16 mouse cellular contexts compared by ENCODE assay signal in the genomic region with DNA sequence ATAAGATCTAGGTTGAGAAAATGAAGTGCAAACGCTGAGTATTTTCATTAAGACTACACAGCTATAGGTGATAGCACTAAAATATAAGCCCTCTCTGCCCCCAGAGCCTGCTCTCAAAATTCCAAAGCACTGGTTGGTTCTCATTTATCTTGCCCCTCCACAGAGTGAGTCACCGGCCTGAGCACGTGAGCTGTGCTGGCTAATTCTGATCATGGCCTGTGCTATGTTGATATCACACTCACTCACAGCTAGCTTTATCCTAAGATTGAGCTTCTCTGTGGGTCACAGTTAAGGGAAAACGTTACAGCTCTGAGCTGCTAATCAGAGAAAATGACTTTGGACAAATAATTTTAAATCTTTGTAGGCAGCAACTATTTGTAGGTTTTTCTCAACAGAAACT. TPM values are rescaled to one million over a fixed set of nuclear protein-coding genes. Genes with fewer than 3 reads are reported as not detected.
DNase-seq lines count a peak whose midpoint lies in the region; ATAC-seq and TF ChIP-seq lines count a peak whose summit lies in the region.
"Had no signal": no experiment of that assay in that cellular context is flagged by ENCODE, and none has a peak within 500 bp of the region (broad histone marks: within the 10 kb centered on the region; RNA-seq: fewer than 3 reads in every experiment).

No protein-coding gene starts in this region.

- H3K27me3 ChIP-seq in lung, postnatal 0 days (replicated peaks; ENCODE audit: insufficient read depth, low read length) = no peaks in the 10 kb centered on the region
- no peaks in the 10 kb centered on the region for H3K27me3 ChIP-seq in heart, adult 2 months (ENCODE audit: control insufficient read depth, insufficient read depth, low read length)
- no peaks in the 10 kb centered on the region for H3K27me3 ChIP-seq in stomach, postnatal 0 days (ENCODE audit: control insufficient read depth, insufficient read depth, low read length)
- H3K27me3 ChIP-seq in midbrain, postnatal 0 days (ENCODE audit: insufficient read depth, low read length) = no peaks in the 10 kb centered on the region
- H3K27me3 ChIP-seq: limb, embryonic 12.5 days; stomach, embryonic 15.5 days had no signal

- DNase-seq in lung, postnatal 0 days (ENCODE audit: low spot score) = peak; percentile 26
- DNase-seq in lung, adult 2 months = no peak
- DNase-seq in heart, adult 2 months = peak in 1 of 2 experiments; percentile 37
- peak; percentile 46 for DNase-seq in liver
- DNase-seq in stomach, postnatal 0 days (ENCODE audit: low spot score) = peak; percentile 22
- DNase-seq in cerebellum, postnatal 36 days = no peak
- no peak for DNase-seq in midbrain, postnatal 0 days (ENCODE audit: low spot score)
- no peak for DNase-seq in lung, postnatal 14 days
- DNase-seq: cerebellum, adult 2 months; kidney, postnatal 36 days; lung, postnatal 36 days had no signal

- H3K27ac ChIP-seq in lung, postnatal 0 days (ENCODE audit: low read length) = no peak overlapping the region
- H3K27ac ChIP-seq in heart, adult 2 months = peak overlapping the region; percentile 29
- no peak overlapping the region for H3K27ac ChIP-seq in stomach, postnatal 0 days (replicated peaks)
- no peak overlapping the region for H3K27ac ChIP-seq in midbrain, postnatal 0 days (ENCODE audit: low read depth, low read length)
- H3K27ac ChIP-seq: limb, embryonic 12.5 days; stomach, embryonic 15.5 days had no signal

- no peaks in the 10 kb centered on the region for H3K9me3 ChIP-seq in lung, postnatal 0 days (ENCODE audit: low read length)
- H3K9me3 ChIP-seq in stomach, postnatal 0 days (ENCODE audit: control insufficient read depth, low read length) = no peaks in the 10 kb centered on the region
- H3K9me3 ChIP-seq in midbrain, postnatal 0 days (ENCODE audit: low read length) = no peaks in the 10 kb centered on the region
- H3K9me3 ChIP-seq: limb, embryonic 12.5 days; stomach, embryonic 15.5 days had no signal

- H3K36me3 ChIP-seq in lung, postnatal 0 days (ENCODE audit: insufficient read depth, low read length) = peaks cover 14% of the 10 kb centered on the region
- peaks cover 13% of the 10 kb centered on the region for H3K36me3 ChIP-seq in heart, adult 2 months (ENCODE audit: control insufficient read depth, insufficient read depth, low read length)
- peaks cover 11% of the 10 kb centered on the region; the same call in 1 of the 2 replicates for H3K36me3 ChIP-seq in stomach, postnatal 0 days (ENCODE audit: control insufficient read depth, insufficient read depth, low read length)
- H3K36me3 ChIP-seq in midbrain, postnatal 0 days (ENCODE audit: insufficient read depth, low read length) = peaks cover 23% of the 10 kb centered on the region

- no peak for TF ChIP-seq EP300 in lung, postnatal 0 days (IDR thresholded peaks at IDR 0.05)
- 0 out of 2 replicates have a peak, but pooled peaks have one; percentile 31 for TF ChIP-seq EP300 in heart, adult 2 months (IDR thresholded peaks at IDR 0.05; ENCODE audit: insufficient read depth, low read depth, low read length)
- no peak for TF ChIP-seq EP300 in stomach, postnatal 0 days (optimal IDR thresholded peaks at IDR 0.05)

- H3K4me2 ChIP-seq in lung, postnatal 0 days (replicated peaks; ENCODE audit: low read depth, low read length) = no peak overlapping the region
- no peak overlapping the region for H3K4me2 ChIP-seq in stomach, postnatal 0 days (replicated peaks; ENCODE audit: low read depth)
- no peak overlapping the region for H3K4me2 ChIP-seq in midbrain, postnatal 0 days (ENCODE audit: low read depth, low read length, poor library complexity, severe bottlenecking)
- H3K4me2 ChIP-seq: limb, embryonic 12.5 days; stomach, embryonic 15.5 days had no signal

- intact Hi-C loops in heart, adult 2 months (cut with DNase I) = no loop called here

- 60% methylated on average over 4 of the region's 4 CpGs for WGBS in lung, postnatal 0 days
- WGBS in lung, adult 2 months = 69% methylated on average over 4 of the region's 4 CpGs
- 47% methylated on average over 4 of the region's 4 CpGs for WGBS in heart, adult 2 months
- WGBS in stomach, postnatal 0 days = 63% methylated on average over 4 of the region's 4 CpGs
- 95% methylated on average over 4 of the region's 4 CpGs for WGBS in midbrain, postnatal 0 days

- TF ChIP-seq CTCF in lung, postnatal 0 days (IDR thresholded peaks at IDR 0.05) = no peak
- no peak for TF ChIP-seq CTCF in lung, adult 2 months (IDR thresholded peaks at IDR 0.05; ENCODE audit: insufficient read depth, low read length)
- TF ChIP-seq CTCF in heart, adult 2 months (IDR thresholded peaks at IDR 0.05) = no peak
- TF ChIP-seq CTCF in stomach, postnatal 0 days (IDR thresholded peaks at IDR 0.05; ENCODE audit: low read depth) = no peak
- no peak for TF ChIP-seq CTCF in midbrain, postnatal 0 days (IDR thresholded peaks at IDR 0.05)

- no peak overlapping the region for H3K4me3 ChIP-seq in lung, postnatal 0 days (ENCODE audit: low read depth, low read length)
- H3K4me3 ChIP-seq in lung, adult 2 months (replicated peaks; ENCODE audit: extremely low read depth, low read depth, low read length) = no peak overlapping the region
- no peak overlapping the region for H3K4me3 ChIP-seq in heart, adult 2 months
- H3K4me3 ChIP-seq in stomach, postnatal 0 days (ENCODE audit: low read depth, low read length) = no peak overlapping the region
- no peak overlapping the region for H3K4me3 ChIP-seq in midbrain, postnatal 0 days (ENCODE audit: low read depth, low read length)
- H3K4me3 ChIP-seq: limb, embryonic 12.5 days; stomach, embryonic 15.5 days had no signal

- no peak for TF ChIP-seq POLR2A in lung, adult 2 months (IDR thresholded peaks at IDR 0.05; ENCODE audit: borderline replicate concordance, extremely low read depth, low read depth, low read length)
- no peak for TF ChIP-seq POLR2A in heart, adult 2 months (IDR thresholded peaks at IDR 0.05; ENCODE audit: insufficient read depth, low read depth, low read length)

- H3K9ac ChIP-seq in lung, postnatal 0 days (replicated peaks; ENCODE audit: low read depth) = no peak overlapping the region
- no peak overlapping the region for H3K9ac ChIP-seq in heart, adult 2 months (ENCODE audit: low read depth, low read length)
- H3K9ac ChIP-seq in stomach, postnatal 0 days (ENCODE audit: low read length) = no peak overlapping the region
- no peak overlapping the region for H3K9ac ChIP-seq in midbrain, postnatal 0 days (replicated peaks; ENCODE audit: low read length, poor library complexity, severe bottlenecking)
- H3K9ac ChIP-seq: limb, embryonic 12.5 days; stomach, embryonic 15.5 days had no signal

- H3K79me2 ChIP-seq in heart, adult 2 months (replicated peaks; ENCODE audit: control insufficient read depth, insufficient read depth, low read length) = peaks cover 6% of the 10 kb centered on the region; the same call in 1 of the 2 replicates

- peak; percentile 26; the same call in 1 of the 2 replicates for ATAC-seq in lung, postnatal 0 days
- ATAC-seq in stomach, postnatal 0 days (ENCODE audit: low FRiP score, low TSS enrichment) = no peak
- no peak for ATAC-seq in midbrain, postnatal 0 days (ENCODE audit: low FRiP score)
- ATAC-seq: midbrain, embryonic 16.5 days had no signal

- H3K4me1 ChIP-seq in lung, postnatal 0 days (ENCODE audit: insufficient read depth, low read depth, low read length) = peaks cover 4% of the 10 kb centered on the region
- H3K4me1 ChIP-seq in lung, adult 2 months (ENCODE audit: control insufficient read depth, insufficient read depth, low read length) = peaks cover 3% of the 10 kb centered on the region; the same call in 1 of the 2 replicates
- no peaks in the 10 kb centered on the region; the same call in 1 of the 2 replicates for H3K4me1 ChIP-seq in heart, adult 2 months (ENCODE audit: control insufficient read depth, insufficient read depth, low read length)
- peaks cover 2% of the 10 kb centered on the region; the same call in 1 of the 2 replicates for H3K4me1 ChIP-seq in stomach, postnatal 0 days (replicated peaks; ENCODE audit: control insufficient read depth, insufficient read depth)
- no peaks in the 10 kb centered on the region for H3K4me1 ChIP-seq in midbrain, postnatal 0 days (ENCODE audit: insufficient read depth, low read length)

RNA-seq across cellular contexts. Expression of gene Rbm45, which starts 2.5 kb away (rescaled TPM):
- polyA plus RNA-seq in lung, postnatal 0 days (2015; fragmentation: Nextera tagmentation; extraction: Ambion mirVana) = 12.7 and 16.0 TPM in 2 replicates
- polyA plus RNA-seq in lung, adult 2 months (2012; rRNA removed) = 9.5 and 12.0 TPM in 2 replicates
- total RNA-seq in heart, adult 2 months (2021) = 10 to 100 TPM; 18.1 to 22.9 TPM
- polyA plus RNA-seq in heart, adult 2 months (2012; rRNA removed) = 6.9 and 11.4 TPM in 2 replicates
- polyA plus RNA-seq in stomach, postnatal 0 days (2015; fragmentation: Nextera tagmentation; extraction: Ambion mirVana) = 7.8 and 8.9 TPM in 2 replicates
- total RNA-seq in midbrain, postnatal 0 days (2014; rRNA removed) = 31.3 and 37.5 TPM in 2 replicates
- polyA plus RNA-seq in midbrain, postnatal 0 days (2015; fragmentation: Nextera tagmentation; extraction: Ambion mirVana) = 17.5 and 17.9 TPM in 2 replicates

RNA-seq across cellular contexts. Expression of gene Cyct, which starts 12.0 kb away (rescaled TPM):
- not detected in 2 replicates for polyA plus RNA-seq in lung, postnatal 0 days (2015; fragmentation: Nextera tagmentation; extraction: Ambion mirVana)
- not detected in 2 replicates for polyA plus RNA-seq in lung, adult 2 months (2012; rRNA removed)
- under 1 TPM in 1 of 2 experiments, not detected in 1; 0.73 TPM for total RNA-seq in heart, adult 2 months (2021)
- polyA plus RNA-seq in heart, adult 2 months (2012; rRNA removed) = not detected in 2 replicates
- not detected in 2 replicates for polyA plus RNA-seq in stomach, postnatal 0 days (2015; fragmentation: Nextera tagmentation; extraction: Ambion mirVana)
- not detected in 2 replicates for total RNA-seq in midbrain, postnatal 0 days (2014; rRNA removed)
- polyA plus RNA-seq in midbrain, postnatal 0 days (2015; fragmentation: Nextera tagmentation; extraction: Ambion mirVana) = 0.25 and 0.82 TPM in 2 replicates
- polyA plus RNA-seq: cerebellum, adult 2 months; limb, embryonic 12.5 days; neural tube, embryonic 14.5 days; stomach, embryonic 15.5 days; urinary bladder, adult 2 months had no signal

RNA-seq across cellular contexts. Expression of gene Pde11a, which starts 33.7 kb away (rescaled TPM):
- 0.16 TPM in 1 of 2 replicates, not detected in the other for polyA plus RNA-seq in lung, postnatal 0 days (2015; fragmentation: Nextera tagmentation; extraction: Ambion mirVana)
- polyA plus RNA-seq in lung, adult 2 months (2012; rRNA removed) = 0.25 TPM in 1 of 2 replicates, not detected in the other
- total RNA-seq in heart, adult 2 months (2021) = 1 to 10 TPM; 1.2 to 1.4 TPM
- 0.12 and 0.47 TPM in 2 replicates for polyA plus RNA-seq in heart, adult 2 months (2012; rRNA removed)
- 0.07 and 0.12 TPM in 2 replicates for polyA plus RNA-seq in stomach, postnatal 0 days (2015; fragmentation: Nextera tagmentation; extraction: Ambion mirVana)
- 1.1 and 1.5 TPM in 2 replicates for total RNA-seq in midbrain, postnatal 0 days (2014; rRNA removed)
- 0.94 and 0.96 TPM in 2 replicates for polyA plus RNA-seq in midbrain, postnatal 0 days (2015; fragmentation: Nextera tagmentation; extraction: Ambion mirVana)

RNA-seq across cellular contexts. Expression of gene Osbpl6, which starts 34.1 kb away (rescaled TPM):
- 46.7 and 60.1 TPM in 2 replicates for polyA plus RNA-seq in lung, postnatal 0 days (2015; fragmentation: Nextera tagmentation; extraction: Ambion mirVana)
- polyA plus RNA-seq in lung, adult 2 months (2012; rRNA removed) = 64.5 and 74.9 TPM in 2 replicates
- total RNA-seq in heart, adult 2 months (2021) = 10 to 100 TPM; 11.4 to 13.5 TPM
- 5.9 and 7.4 TPM in 2 replicates for polyA plus RNA-seq in heart, adult 2 months (2012; rRNA removed)
- polyA plus RNA-seq in stomach, postnatal 0 days (2015; fragmentation: Nextera tagmentation; extraction: Ambion mirVana) = 4.0 and 4.7 TPM in 2 replicates
- total RNA-seq in midbrain, postnatal 0 days (2014; rRNA removed) = 17.0 and 20.4 TPM in 2 replicates
- 22.2 and 26.7 TPM in 2 replicates for polyA plus RNA-seq in midbrain, postnatal 0 days (2015; fragmentation: Nextera tagmentation; extraction: Ambion mirVana)

Comparison
In these comparisons a context has a peak if more than half of its experiments do, and no peak if none do; other contexts are left out.
1. DNase-seq: peak in lung, postnatal 0 days (single experiment), liver (single experiment) and stomach, postnatal 0 days (single experiment); none in lung, adult 2 months (single experiment), cerebellum, postnatal 36 days (0 of 2), midbrain, postnatal 0 days (single experiment) and lung, postnatal 14 days (single experiment).